Mouse (Mus musculus): Measurements from ENCODE around the gene Nrxn2. TPM values are rescaled to one million over a fixed set of nuclear protein-coding genes. Genes with fewer than 3 reads are reported as not detected.

The Nrxn2 gene
- polyA plus RNA-seq, 1 experiment from 2014 or later: 0.66 TPM

DNA sequence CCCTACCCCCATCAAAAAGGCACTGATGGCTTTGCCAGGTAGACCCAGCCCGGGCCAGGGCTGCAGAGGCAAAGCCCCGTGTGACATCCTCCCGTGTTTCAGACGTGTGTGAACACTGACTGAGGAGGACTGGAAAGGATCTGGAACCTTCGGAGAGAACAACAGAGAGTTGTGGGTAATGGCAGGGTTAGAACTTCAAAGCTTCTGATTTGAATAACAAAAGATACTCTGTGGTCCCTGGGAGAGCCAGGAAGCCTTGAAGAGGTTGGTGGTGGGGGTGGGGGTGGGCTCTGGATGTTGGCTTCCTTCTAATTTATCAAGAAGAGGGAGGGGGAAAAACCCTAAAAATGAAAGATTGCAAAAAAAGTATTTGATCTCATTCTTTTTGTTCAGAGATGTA is 151.0 kb downstream of the Nrxn2 start:
- WGBS: 33% methylated on average over 5 of the region's 5 CpGs
- Histone ChIP-seq H3K4me2 (ENCODE audit: low read length) (no peak overlapping the region), H3K27ac (replicated peaks in 1 of 2; ENCODE audit: control insufficient read depth in 1 of 2, insufficient read depth in 1 of 2, low read depth in 2 of 2, low read length in 2 of 2) (no peak overlapping the region), H3K4me1 (ENCODE audit: control insufficient read depth in 2 of 2, insufficient read depth in 2 of 2, low read length in 2 of 2) (no peaks in the 10 kb centered on the region), H3K27me3 (ENCODE audit: control insufficient read depth, insufficient read depth, low read length) (0 out of 2 replicates have a peak, but pooled peaks cover 6% of the 10 kb centered on the region), H3K9me3 (ENCODE audit: control insufficient read depth, low read length) (no peaks in the 10 kb centered on the region), H3K4me3 (ENCODE audit: control insufficient read depth in 1 of 2, insufficient read depth in 1 of 2, low read depth in 1 of 2, low read length in 2 of 2) (no peak overlapping the region), H3K9ac (ENCODE audit: low read length) (no peak overlapping the region), H3K36me3 (ENCODE audit: control insufficient read depth, insufficient read depth, low read length) (no peaks in the 10 kb centered on the region)
- ATAC-seq (ENCODE audit: insufficient number of reproducible peaks, insufficient read depth, low FRiP score, low read depth): no peak

DNA sequence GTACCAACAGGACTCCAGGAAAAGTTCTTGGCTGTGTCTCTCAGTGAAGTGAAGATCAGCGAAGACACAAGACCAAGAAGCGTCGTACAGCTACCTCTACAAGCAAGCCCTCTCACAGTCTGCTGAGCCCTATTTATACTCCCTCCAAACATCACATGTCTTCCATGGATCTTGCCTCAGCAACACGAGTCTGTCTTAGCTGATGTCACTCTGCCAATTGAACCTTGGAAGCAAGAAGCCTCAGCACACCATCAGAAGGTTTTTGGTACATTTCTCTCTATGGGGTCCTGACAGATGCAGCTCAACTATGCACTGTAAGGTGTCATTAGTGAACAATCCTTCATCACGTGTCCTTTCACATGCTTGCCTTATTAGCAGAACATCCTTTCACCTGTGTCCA is 152.9 kb downstream of the Nrxn2 start:
- 71% methylated on average over 5 of the region's 5 CpGs for WGBS
- Histone ChIP-seq H3K36me3 (ENCODE audit: control insufficient read depth, insufficient read depth, low read length) (no peaks in the 10 kb centered on the region), H3K9ac (ENCODE audit: low read length) (no peak overlapping the region), H3K27me3 (ENCODE audit: control insufficient read depth, insufficient read depth, low read length) (peaks cover 10% of the 10 kb centered on the region; the same call in 1 of the 2 replicates), H3K27ac (replicated peaks in 1 of 2; ENCODE audit: control insufficient read depth in 1 of 2, insufficient read depth in 1 of 2, low read depth in 2 of 2, low read length in 2 of 2) (no peak overlapping the region), H3K9me3 (ENCODE audit: control insufficient read depth, low read length) (no peaks in the 10 kb centered on the region), H3K4me1 (ENCODE audit: control insufficient read depth in 2 of 2, insufficient read depth in 2 of 2, low read length in 2 of 2) (no peaks in the 10 kb centered on the region), H3K4me3 (ENCODE audit: control insufficient read depth in 1 of 2, insufficient read depth in 1 of 2, low read depth in 1 of 2, low read length in 2 of 2) (no peak overlapping the region), H3K4me2 (ENCODE audit: low read length) (no peak overlapping the region)
- ATAC-seq (ENCODE audit: insufficient number of reproducible peaks, insufficient read depth, low FRiP score, low read depth): no peak

DNA sequence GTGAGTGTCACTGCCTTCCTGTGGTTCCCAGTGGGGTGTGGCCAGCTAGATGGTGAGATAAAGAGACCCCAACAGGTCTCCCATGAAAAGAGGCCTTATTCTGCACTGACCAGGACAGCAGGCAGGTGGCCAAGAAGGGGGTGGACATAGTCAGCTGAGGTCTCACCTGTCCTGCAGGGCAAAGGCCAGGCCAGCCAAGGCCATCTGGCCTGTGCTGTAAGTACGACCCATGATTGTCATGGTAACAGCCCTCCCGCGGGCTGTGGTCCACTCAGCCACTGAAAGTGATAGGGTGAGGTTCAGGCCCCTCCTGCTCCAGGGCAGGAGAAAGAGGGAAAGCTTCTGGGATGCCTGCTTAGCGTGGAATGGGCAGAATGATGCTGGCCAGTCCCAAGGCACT is 153.5 kb downstream of the Nrxn2 start:
- H3K4me2 ChIP-seq (ENCODE audit: low read length): no peak overlapping the region
- H3K27me3 ChIP-seq (ENCODE audit: control insufficient read depth, insufficient read depth, low read length): peaks cover 10% of the 10 kb centered on the region; the same call in 1 of the 2 replicates
- H3K4me3 ChIP-seq (ENCODE audit: control insufficient read depth in 1 of 2, insufficient read depth in 1 of 2, low read depth in 1 of 2, low read length in 2 of 2): no peak overlapping the region
- H3K4me1 ChIP-seq (ENCODE audit: control insufficient read depth in 2 of 2, insufficient read depth in 2 of 2, low read length in 2 of 2): peaks cover 0 to 4% of the 10 kb centered on the region in 2 experiments; a peak in 1 of 4 replicates
- H3K27ac ChIP-seq (replicated peaks in 1 of 2; ENCODE audit: control insufficient read depth in 1 of 2, insufficient read depth in 1 of 2, low read depth in 2 of 2, low read length in 2 of 2): no peak overlapping the region
- H3K9me3 ChIP-seq (ENCODE audit: control insufficient read depth, low read length): no peaks in the 10 kb centered on the region
- no peak overlapping the region for H3K9ac ChIP-seq (ENCODE audit: low read length)
- no peak for ATAC-seq (ENCODE audit: insufficient number of reproducible peaks, insufficient read depth, low FRiP score, low read depth)
- WGBS: 39% methylated on average over 4 of the region's 4 CpGs
- H3K36me3 ChIP-seq (ENCODE audit: control insufficient read depth, insufficient read depth, low read length): no peaks in the 10 kb centered on the region

Small RNA genes within 50 kb of the gene (microRNA-seq; reads per million reads assigned to microRNA genes)
- gene Gm26460: not detected

Other genes starting within 250 kb of the Nrxn2 start
- gene Majin, start 234.3 kb upstream of the Nrxn2 start, polyA plus RNA-seq (2014; fragmentation: Nextera tagmentation; extraction: Ambion mirVana): not detected in 2 replicates
- 0.36 TPM in 1 of 2 replicates, not detected in the other for gene Gpha2, start 192.4 kb upstream of the Nrxn2 start, polyA plus RNA-seq (2014; fragmentation: Nextera tagmentation; extraction: Ambion mirVana)
- gene Ppp2r5b, start 182.9 kb upstream of the Nrxn2 start, polyA plus RNA-seq (2014; fragmentation: Nextera tagmentation; extraction: Ambion mirVana): 20.7 and 26.0 TPM in 2 replicates
- gene Atg2a, start 177.1 kb upstream of the Nrxn2 start, polyA plus RNA-seq (2014; fragmentation: Nextera tagmentation; extraction: Ambion mirVana): 7.1 and 7.8 TPM in 2 replicates
- 51.7 and 60.0 TPM in 2 replicates for gene Ehd1, start 142.0 kb upstream of the Nrxn2 start, polyA plus RNA-seq (2014; fragmentation: Nextera tagmentation; extraction: Ambion mirVana)
- gene Cdc42bpg, start 112.3 kb upstream of the Nrxn2 start, polyA plus RNA-seq (2014; fragmentation: Nextera tagmentation; extraction: Ambion mirVana): 0.43 and 0.78 TPM in 2 replicates
- 23.3 and 24.1 TPM in 2 replicates for gene Men1, start 83.8 kb upstream of the Nrxn2 start, polyA plus RNA-seq (2014; fragmentation: Nextera tagmentation; extraction: Ambion mirVana)
- gene Map4k2, start 77.6 kb upstream of the Nrxn2 start, polyA plus RNA-seq (2014; fragmentation: Nextera tagmentation; extraction: Ambion mirVana): 9.0 and 13.0 TPM in 2 replicates
- 86.9 and 93.1 TPM in 2 replicates for gene Sf1, start 55.0 kb upstream of the Nrxn2 start, polyA plus RNA-seq (2014; fragmentation: Nextera tagmentation; extraction: Ambion mirVana)
- gene Pygm, start 34.3 kb upstream of the Nrxn2 start, polyA plus RNA-seq (2014; fragmentation: Nextera tagmentation; extraction: Ambion mirVana): 225 and 226 TPM in 2 replicates
- gene Rasgrp2, start 19.4 kb upstream of the Nrxn2 start, polyA plus RNA-seq (2014; fragmentation: Nextera tagmentation; extraction: Ambion mirVana): 44.8 and 48.9 TPM in 2 replicates
- gene Slc22a12, start 124.3 kb downstream of the Nrxn2 start, polyA plus RNA-seq (2014; fragmentation: Nextera tagmentation; extraction: Ambion mirVana): not detected in 2 replicates